Mouse (Mus musculus) Patski (cell line): ENCODE results near the gene Elmsan1. TPM values are rescaled to one million over a fixed set of nuclear protein-coding genes. Genes with fewer than 3 reads are reported as not detected.

Experiments used
- ATAC-seq: fragments of 100-300 bp; one replicate; pipeline ENCODE4 v1.8.0; 2021
- CTCF ChIA-PET: fragments of 350-600 bp; sonication (Branson Sonifier 250); formaldehyde crosslinking; loops from one replicate; lab custom pipeline; 2022; ENCODE audit warnings: inconsistent platforms; lab: Charles Lee
- POLR2A ChIA-PET: fragments of 350-600 bp; sonication (Branson Sonifier 250); formaldehyde crosslinking; loops from one replicate; lab custom pipeline; 2022; ENCODE audit warnings: antibody characterized with exemption, inconsistent platforms; lab: Charles Lee
- DNase-seq: peaks from one replicate; pipeline ENCODE4 v3.0.0-alpha.2; 2011; ENCODE audit warnings: low read depth, low spot score
- H3K27me3 ChIP-seq: fragments of 371-371 bp; one replicate; pipeline ENCODE4 v1.5.1; 2021
- CTCF ChIP-seq: fragments of 100-300 bp; IDR thresholded peaks from one replicate; pipeline ENCODE4 v1.5.1; 2021
- in situ Hi-C: fragments of 300-500 bp; cut with MboI; formaldehyde crosslinking; loops from 3 replicates; pipeline ENCODE4 v1.11.1; 2018; ENCODE audit warnings: low pct_unique_long_range_greater_than_20kb, mixed read lengths
- polyA plus RNA-seq: library from polyadenylated mRNA; unstranded; gene quantifications from one replicate; pipeline ENCODE4 v1.2.3, GENCODE M21; 2021

Gene Elmsan1
- polyA plus RNA-seq, 1 experiment from 2014 or later, result 16.0 TPM

DNA sequence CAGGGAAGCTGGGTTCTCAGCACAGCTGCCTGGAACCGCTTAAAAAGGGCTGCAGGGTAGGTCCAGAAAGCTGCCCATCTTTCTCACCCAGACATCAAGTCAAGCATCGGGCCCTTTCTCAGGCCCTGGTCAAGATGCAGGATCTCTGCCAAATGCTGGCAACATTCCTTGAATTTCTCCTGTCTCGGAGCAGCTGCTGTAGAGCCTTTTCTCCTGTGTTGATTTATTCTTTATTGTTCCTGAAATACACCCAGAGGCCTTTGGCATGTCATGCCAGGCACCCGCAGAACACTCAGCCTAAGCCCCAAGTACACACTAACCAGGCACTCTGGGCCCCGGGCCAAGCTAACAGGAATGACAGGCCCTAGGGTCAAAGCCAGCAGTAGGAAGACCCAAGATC, 31.7 kb downstream of the Elmsan1 start:
- in situ Hi-C loops, result no loop called here
- CTCF ChIA-PET, result interaction anchor here (0.9 kb wide), 1 partner anchor 15 kb away, joined by 3 read pairs; no protein-coding TSS in a partner anchor
- no peak for TF ChIP-seq CTCF
- ATAC-seq (peak; percentile 44), DNase-seq (no peak)
- POLR2A ChIA-PET, result interaction anchor here (1.6 to 1.8 kb wide), 2 partner anchors 8 to 31 kb away, joined by 4 to 7 read pairs; partner anchors contain the start of gene Elmsan1
- H3K27me3 ChIP-seq, result no peaks in the 10 kb centered on the region

DNA sequence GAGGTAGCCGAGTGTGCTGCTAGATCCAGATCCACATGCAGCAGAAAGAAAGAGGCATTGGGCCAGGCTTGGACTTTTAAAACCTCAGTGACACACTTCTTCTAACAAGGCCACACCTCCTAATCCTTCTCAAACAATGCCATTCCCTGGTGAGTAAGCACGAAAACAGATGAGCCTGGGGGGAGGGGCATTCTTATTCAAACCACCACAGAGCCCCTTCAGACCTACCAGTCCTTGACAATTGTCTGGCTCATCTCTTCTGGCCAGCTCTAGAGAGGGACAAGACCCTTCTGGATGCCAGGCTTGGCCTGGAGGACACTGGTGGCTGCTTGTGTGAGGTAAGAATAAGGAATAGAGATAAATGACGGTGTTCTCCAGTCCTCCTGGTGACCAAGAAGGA, 32.1 kb downstream of the Elmsan1 start:
- POLR2A ChIA-PET, result no interaction called here
- CTCF ChIA-PET, result no interaction called here
- TF ChIP-seq CTCF, result no peak
- ATAC-seq (no peak), DNase-seq (no peak)
- H3K27me3 ChIP-seq, result no peaks in the 10 kb centered on the region
- in situ Hi-C loops, result no loop called here

DNA sequence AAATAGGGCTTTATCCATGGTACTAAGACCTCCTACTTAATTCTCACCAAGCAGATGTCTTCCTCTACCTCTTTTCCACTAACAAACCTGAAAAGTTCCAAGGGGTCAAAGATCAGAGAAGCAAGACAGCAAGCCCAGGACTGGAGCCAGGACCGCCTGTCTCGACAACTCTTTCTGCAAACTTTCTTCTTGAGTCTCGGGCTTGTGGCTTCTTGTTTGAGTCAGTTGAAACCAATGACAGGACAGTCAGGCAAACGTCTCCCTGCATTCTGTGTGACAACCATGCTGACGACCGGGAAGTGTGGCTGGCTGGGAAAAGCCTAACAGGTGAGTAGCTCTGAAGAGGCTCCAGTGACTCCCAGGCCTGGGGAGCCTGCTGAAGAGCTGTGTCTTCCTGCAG, 33.1 kb downstream of the Elmsan1 start:
- in situ Hi-C loops, result no loop called here
- ChIA-PET CTCF (no interaction called here), POLR2A (no interaction called here)
- H3K27me3 ChIP-seq, result no peaks in the 10 kb centered on the region
- DNase-seq (no peak), ATAC-seq (no peak)
- no peak for TF ChIP-seq CTCF

DNA sequence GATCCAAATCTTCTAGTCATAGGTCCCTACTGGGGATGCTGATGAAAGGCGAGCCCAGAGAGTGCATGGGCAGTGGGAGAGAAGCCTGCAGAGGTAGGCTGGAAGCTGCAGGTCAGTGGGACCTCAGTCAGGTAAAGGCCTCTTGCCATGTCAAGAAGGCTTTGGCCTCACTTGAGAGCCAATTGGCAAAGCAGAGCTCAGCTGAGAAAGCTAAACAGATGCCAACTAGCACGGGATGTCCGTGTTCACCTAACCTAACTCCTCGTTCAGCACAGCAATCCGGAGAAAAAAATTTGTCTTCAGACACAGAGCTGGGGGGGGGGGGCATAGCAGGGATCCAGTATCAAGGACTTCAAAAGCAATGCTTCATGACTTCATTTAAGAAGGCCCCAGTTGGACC, 33.7 kb downstream of the Elmsan1 start:
- in situ Hi-C loops, result no loop called here
- ChIA-PET POLR2A (no interaction called here), CTCF (interaction anchor here (1.4 kb wide), 1 partner anchor 10 kb away, joined by 4 read pairs; no protein-coding TSS in a partner anchor)
- no peak for DNase-seq
- H3K27me3 ChIP-seq, result no peaks in the 10 kb centered on the region
- no peak for ATAC-seq
- no peak for TF ChIP-seq CTCF

- ChIA-PET POLR2A (no interaction called here), CTCF (no interaction called here)
- TF ChIP-seq CTCF, result no peak
- DNase-seq (no peak), ATAC-seq (no peak)
- in situ Hi-C loops, result no loop called here
- H3K27me3 ChIP-seq, result no peaks in the 10 kb centered on the region
These were observed 36.7 kb downstream of the Elmsan1 start for GRCm38 (mm10) chr12:84181999-84182398.

GRCm38 (mm10) chr12:84180701-84181435, 37.8 kb downstream of the Elmsan1 start:
- ChIA-PET POLR2A (interaction anchor here (0.9 to 1.5 kb wide), 2 partner anchors 12 to 14 kb away, joined by 4 read pairs; no protein-coding TSS in a partner anchor), CTCF (interaction anchor here (1.3 kb wide), 1 partner anchor 49 kb away, joined by 3 read pairs; no protein-coding TSS in a partner anchor)
- in situ Hi-C loops, result no loop called here
- H3K27me3 ChIP-seq, result no peaks in the 10 kb centered on the region
- no peak for TF ChIP-seq CTCF
- no peak for DNase-seq
- peak; percentile 62 for ATAC-seq

DNA sequence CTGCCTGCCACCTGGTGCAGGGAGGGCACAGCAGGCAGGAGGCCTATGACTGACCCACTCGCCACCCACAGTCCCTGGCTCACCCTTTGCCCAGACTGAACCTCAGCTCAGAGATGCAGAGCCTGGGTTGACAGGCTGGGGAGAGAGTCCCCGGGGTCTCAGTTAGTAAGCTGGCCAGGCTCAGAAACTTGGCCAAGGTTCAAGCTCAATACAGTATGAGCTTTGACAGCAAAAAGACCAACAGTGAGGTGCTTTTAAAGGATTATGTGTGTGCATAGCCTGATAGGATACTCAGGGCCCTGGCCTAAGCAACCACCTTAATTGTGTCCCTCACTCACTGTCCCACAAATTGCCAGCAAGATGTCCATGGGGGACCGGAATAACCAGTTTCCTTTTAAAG, 38.6 kb downstream of the Elmsan1 start:
- POLR2A ChIA-PET, result interaction anchor here (0.9 to 1.5 kb wide), 2 partner anchors 13 to 15 kb away, joined by 4 read pairs; no protein-coding TSS in a partner anchor
- no peak for ATAC-seq
- H3K27me3 ChIP-seq, result no peaks in the 10 kb centered on the region

DNA sequence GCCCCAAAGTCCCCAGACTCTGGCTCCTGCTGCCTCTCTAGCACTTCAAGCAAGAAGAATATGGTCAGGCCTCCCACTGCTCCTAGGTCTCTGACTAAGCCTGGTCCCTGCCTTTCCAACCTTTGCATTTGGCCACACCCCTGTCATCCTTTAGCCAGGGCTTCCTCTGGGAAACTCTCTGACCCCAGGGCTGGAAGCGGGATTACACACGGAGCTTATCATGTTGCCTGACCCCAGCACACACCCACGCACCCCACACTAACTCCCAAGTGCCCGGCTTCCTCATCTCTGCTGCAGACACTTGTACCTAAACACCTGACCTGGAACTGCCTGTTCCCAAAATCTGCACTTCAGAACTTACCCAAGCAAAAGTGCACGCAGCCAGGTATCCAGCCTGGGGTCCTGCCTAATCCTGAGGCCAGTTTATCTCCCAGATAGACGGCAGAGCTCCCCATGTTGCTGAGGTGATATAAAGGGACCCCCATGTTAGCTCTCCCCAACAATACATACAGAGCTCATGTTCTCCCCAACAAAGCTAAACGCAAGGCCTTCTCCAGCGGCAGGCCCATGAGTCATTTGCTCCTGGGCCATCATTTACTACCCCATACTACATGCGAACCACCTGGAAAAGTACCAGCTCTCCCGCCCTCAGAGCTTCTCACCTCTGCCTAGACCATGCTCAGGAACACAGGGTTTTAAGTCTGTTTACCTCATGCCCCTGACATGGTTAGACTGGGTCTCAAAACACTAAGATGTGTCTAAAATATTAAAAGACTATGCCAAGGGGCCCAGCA, 39.8 kb downstream of the Elmsan1 start:
- no peak for ATAC-seq
- no peak for DNase-seq
- CTCF ChIA-PET, result interaction anchor here (1.3 to 1.6 kb wide), 2 partner anchors 13 to 37 kb away, joined by 4 read pairs; no protein-coding TSS in a partner anchor
- POLR2A ChIA-PET, result interaction anchor here (0.6 to 3.2 kb wide), 3 partner anchors 9 to 17 kb away, joined by 4 to 12 read pairs (median 4); no protein-coding TSS in a partner anchor
- H3K27me3 ChIP-seq, result no peaks in the 10 kb centered on the region
- in situ Hi-C loops, result no loop called here
- no peak for TF ChIP-seq CTCF

More for the DNA sequence above, 38.6 kb downstream of the Elmsan1 start:
- CTCF ChIA-PET, result interaction anchor here (1.3 kb wide), 1 partner anchor 49 kb away, joined by 3 read pairs; no protein-coding TSS in a partner anchor
- no peak for DNase-seq
- no peak for TF ChIP-seq CTCF
- in situ Hi-C loops, result no loop called here

DNA sequence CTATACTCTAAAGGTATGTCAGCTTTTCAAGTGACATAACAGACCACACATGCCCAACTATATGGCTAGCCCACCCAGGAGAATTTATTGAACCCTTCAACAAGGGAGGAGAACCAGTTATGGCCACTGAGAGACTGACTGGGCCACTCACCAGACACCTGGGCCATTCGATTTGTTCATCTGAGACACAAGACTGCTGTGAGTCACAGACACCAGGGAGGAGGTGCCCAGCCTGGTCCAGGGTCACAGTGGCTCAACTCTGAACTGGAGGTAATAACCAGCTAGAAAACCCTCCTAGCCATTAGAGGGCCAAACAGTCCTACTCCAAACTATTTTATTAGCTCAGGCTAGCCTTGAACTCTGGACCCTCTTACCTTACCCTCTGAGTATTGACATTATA, 40.6 kb downstream of the Elmsan1 start:
- H3K27me3 ChIP-seq, result no peaks in the 10 kb centered on the region
- ChIA-PET POLR2A (interaction anchor here (0.7 to 3.2 kb wide), 2 partner anchors 12 to 16 kb away, joined by 4 to 12 read pairs; no protein-coding TSS in a partner anchor), CTCF (interaction anchor here (1.3 kb wide), 1 partner anchor 37 kb away, joined by 4 read pairs; no protein-coding TSS in a partner anchor)
- ATAC-seq, result no peak
- in situ Hi-C loops, result no loop called here
- no peak for DNase-seq
- TF ChIP-seq CTCF, result no peak
